Mouse (Mus musculus) cerebellum, postnatal 36 days (tissue): Measurements from ENCODE around the gene 1810024B03Rik.

Experiments used
- DNase-seq, 2 experiments: peaks; one replicate each; pipeline ENCODE4 v3.0.0; 2021 to 2022; ENCODE audit warnings: mixed read lengths in 2 of 2

The 1810024B03Rik gene

DNA sequence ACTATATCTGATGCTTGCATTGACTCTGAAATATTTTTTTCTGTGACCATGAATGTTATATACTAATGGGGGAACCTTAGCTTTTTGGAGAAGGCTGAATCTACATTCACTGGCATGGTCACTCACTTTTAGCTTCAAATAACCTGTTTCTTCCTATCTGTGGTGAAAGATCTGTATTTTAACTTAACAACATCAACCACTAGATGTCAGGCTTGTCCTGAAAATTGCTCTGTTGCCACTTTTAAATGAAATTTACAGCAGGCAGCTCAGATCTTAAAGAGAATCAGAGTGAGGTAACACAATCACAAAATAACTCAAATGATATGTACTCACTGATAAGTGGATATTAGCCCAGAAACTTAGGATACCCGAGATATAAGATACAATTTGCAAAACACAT is 41.8 kb downstream of the 1810024B03Rik start:
- DNase-seq: peak in 1 of 2 experiments; percentile 24

DNA sequence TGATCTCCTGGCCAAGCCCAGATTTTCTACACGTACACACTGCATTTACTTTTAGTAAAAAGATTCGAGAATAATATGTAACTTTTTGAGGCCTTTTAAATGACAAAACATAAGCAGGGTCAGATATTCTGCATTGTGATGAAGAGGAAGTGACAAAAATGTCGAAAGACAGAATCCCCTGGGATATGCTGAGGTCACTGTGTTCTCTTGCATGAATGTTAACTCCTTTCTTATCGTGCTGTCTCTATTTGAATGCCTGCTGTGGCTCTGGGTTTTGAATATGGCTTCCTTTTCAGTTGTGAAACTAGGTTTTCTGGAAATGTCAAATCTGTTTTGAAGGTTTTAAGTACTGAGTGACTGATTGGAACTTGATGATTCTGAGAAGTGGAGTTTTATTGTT is 42.4 kb downstream of the 1810024B03Rik start:
- no peak for DNase-seq

DNA sequence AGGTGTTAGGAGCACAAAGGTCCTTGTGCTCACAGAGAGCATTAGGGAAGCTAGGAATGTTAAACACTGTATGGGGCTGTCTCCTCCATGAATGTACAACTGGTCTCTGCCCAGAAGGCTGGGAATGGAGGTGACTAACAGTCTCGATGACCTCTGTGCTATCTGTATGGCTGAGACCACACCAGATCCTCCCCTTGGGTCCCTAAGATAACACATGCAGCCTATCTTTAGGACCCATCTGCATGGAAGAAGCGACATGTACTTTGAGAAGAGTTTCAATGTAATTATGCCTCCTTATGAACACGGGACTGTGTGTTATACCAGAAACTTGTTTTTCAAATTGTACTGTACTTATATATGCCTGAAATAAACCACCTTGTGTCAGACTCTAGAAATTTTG is 62.4 kb downstream of the 1810024B03Rik start:
- no peak for DNase-seq

DNA sequence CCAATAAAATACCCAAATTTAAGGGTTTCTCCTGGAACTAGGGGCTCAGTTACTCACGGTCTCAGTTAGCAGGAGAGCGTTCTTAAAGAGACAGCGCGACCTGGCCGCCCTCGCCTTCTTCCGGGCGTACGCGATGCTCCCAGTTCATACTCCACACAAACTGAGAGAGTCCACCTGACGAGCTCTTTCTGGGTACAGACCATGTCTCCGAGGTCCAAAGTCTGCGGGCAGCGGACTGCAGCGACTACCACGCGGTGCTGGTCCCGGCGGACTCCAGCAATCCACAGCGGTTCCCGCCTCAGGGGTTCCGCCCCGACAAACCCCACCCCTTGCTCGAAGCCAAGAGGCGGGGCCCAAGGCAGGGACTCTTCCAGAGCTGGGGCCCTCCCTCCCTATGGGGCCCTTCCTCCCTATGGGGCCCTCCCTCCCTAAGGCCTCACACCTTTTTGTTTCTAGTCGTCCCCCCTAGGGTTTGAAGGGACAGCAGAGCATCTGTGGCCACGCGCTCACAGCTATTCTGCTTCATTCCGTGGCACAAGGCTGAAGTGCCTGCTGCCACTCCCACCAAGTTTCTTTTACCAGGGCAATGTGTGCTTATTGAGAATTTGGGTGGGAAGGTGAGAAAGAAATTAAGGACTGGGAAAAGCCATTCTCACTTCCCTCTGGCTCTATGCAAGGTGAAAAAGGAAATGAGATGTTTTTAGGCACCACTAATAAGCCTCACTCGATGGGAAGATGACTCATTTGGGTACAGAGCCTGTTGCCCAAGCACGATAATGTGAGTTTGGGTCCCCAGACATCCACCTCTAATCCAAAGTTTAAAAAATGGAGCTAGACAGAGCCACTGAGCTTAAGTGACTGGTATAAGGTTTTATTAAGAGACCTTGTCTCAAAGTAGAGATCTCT is 64.7 kb downstream of the 1810024B03Rik start, which contains the start of gene Itpripl1:
Gene Itpripl1, minus strand, starts transcription at position 285 of the 906 bp plus-strand sequence.
- DNase-seq: peak; percentile 36 to 44

DNA sequence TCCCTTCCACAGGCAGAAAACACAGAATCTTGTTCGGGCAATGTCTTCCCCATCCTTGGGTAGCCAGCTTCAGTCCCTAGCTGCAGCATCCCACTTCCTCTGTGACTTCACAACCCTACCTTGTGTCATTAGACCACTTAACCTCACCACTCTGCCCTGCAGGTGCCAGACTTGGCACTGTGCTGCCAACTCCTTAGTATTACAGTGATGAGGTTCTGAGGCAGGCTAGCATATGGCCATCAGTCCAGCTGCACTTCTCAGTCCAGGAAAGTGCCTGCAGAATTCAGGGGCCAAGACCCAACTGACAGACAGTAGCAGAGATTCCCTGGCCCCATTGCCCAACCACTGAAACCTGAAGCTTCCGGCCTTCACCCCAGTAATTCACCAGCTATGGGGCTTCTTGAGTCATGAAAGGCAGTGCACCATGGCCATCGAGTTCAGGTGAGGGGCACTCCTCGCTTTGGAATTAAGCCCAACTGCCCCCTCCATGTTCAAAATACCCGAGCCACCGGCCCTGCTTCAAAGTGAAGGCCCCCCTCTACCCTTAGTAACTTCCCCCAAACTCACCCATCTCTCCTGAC is 65.4 kb downstream of the 1810024B03Rik start:
- no peak for DNase-seq

DNA sequence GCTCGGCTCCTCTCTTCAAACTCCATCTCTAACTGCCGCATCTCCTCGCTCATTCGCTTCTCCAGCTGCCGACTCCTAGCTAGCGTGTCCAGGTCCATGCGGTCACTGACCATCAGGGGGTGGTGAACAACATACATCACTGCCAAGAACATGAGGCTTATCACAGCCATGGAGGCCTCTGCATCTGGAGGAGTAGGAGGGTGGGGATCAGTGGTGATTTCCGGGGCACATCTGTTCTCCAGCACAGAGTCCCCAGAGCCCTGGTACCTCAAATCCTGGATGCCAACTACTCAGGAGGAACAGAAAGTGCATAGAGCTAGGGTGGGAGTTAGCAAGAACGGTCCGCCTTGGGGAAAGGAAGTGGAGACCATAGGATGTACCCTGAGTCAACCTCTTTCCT is 66.0 kb downstream of the 1810024B03Rik start:
- DNase-seq: no peak

DNA sequence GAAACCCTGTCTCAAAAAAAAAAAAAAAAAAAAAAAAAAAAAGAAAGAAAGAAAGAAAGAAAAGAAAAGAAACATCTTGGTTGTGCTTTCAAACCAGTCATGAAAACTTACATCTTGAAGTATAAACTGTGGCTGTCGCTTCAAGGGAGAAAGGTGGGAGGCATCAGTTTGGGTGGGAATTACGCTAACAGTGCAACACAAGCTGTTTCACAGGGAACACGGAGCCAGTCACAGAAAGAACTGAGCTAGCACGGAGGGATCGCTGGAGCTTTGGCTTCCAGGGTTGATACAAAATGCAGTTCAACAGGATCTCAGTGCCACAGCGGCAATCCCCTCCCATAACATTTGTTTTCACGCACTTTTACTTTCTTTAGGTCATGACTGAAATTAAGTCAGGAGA is 68.1 kb downstream of the 1810024B03Rik start:
- no peak for DNase-seq

DNA sequence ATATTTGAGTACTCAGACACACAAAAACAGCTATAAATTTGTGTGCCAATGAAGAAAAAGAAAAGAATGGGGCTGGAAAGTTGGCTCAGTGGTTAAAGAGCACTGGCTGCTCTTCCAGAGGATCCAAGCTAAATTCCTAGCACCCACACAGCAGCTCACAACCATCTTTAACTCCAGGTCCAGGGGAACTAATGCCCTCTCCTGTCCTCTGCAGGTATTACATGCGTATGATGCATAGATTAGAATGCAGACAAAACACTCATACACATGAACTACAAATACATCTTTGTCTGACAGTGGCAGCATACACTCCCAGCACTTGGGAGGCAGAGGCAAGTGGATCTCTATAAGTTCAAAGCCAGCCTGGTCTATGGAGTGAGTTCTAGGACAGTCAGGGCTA is 68.5 kb downstream of the 1810024B03Rik start:
- no peak for DNase-seq

DNA sequence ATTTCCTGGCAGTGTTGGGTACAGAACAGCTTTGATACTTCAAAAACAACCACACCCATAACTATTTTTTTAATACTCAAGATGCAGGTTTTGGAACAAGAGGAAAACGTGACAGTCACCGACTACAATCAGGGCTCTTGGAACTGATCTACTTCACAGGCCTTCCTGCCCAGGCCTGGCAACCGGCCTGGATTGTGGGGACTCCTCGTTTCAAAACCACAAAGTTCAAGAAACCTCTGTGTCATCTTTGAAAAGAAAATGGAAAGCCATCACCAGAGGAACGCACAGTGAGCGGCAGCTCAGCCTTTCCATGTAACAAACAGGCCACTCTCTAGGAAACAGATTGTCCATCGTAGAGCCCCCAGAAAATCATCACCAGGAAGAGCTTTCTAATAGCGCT is 69.0 kb downstream of the 1810024B03Rik start:
- DNase-seq: no peak

DNA sequence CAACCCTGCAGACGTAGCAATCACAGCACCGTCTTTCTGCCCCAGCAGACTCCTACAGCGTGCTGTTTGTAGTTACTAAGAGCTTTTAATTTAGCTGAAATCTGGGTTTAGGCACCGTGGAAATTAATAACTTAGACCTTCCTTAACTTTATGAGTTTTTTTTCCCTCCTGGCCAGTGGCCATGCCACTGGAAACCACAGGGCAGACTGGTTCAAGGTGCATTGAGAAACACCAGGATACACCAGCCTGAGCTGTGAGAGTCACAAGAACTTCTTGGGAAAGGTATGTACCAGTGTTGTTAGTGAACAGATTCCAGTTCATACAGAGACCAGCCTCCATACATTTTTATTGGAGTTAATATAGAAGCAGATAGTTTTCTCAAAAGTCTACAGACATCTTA is 69.6 kb downstream of the 1810024B03Rik start:
- no peak for DNase-seq

DNA sequence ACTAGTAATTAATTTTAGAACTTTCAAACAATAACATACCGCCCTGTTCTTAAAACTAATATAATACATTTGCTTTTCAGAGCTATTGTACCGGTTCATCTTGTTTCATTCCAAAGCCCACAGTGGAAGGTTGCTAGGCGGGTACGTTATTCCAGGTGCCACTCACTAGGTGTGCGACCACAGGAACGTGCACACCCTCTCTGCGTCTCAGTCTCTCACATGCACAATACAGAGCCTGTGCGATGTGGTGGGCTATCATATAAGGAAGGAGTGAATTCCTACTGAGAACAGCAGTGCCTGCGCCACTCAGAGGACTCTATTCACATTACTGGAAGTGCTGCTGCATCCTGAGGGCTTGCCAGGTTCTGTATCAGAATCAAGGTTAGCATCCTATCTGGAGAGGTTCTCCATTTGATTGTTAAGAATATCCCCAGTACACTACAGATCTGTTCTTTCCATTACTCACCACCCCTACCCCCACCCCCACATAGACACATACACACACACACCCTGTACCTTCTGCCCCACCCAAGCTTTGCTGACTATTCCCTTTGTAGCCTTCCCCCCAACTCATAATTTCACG is 70.2 kb downstream of the 1810024B03Rik start:
- no peak for DNase-seq

DNA sequence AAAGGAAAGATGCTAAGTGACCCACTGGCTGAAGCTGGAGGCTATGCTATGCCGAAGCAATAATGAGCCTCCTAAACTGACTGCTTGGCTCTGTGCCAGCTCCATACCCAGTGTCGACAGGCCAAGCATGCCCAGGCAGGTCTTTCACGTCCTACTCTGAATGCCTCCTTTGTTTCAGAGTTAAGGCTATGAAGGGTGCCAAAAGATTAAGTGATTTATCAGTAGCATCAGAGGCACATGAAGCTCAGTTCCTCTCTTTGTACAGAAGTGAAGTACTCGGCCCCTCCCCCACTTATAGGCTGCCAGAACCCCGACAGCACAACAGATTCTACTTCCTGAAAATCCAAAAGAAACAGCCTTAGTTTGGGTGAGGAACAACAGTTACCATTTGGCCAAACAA is 71.1 kb downstream of the 1810024B03Rik start:
- peak in 1 of 2 experiments; percentile 15 for DNase-seq
